Mouse (Mus musculus) stomach, postnatal 0 days (tissue): ENCODE measurements around the gene Ppp1r16b. TPM values are rescaled to one million over a fixed set of nuclear protein-coding genes. Genes with fewer than 3 reads are reported as not detected.
A peak's percentile ranks its signal among the peaks of the same experiment; 100 is the strongest.

ENCODE experiments used
- ATAC-seq: fragments of 200-750 bp; cut with Nextera tagmentation; 2 replicates; pipeline ENCODE4 v1.8.0; 2017; ENCODE audit not compliant: low FRiP score, low TSS enrichment
- DNase-seq: peaks from one replicate; pipeline ENCODE4 v3.0.0-alpha.2; 2016; ENCODE audit warnings: low spot score
- H3K27ac ChIP-seq: fragments of 300-500 bp; sonication (generic); replicated peaks from 2 replicates; pipeline ENCODE4 v1.5.1; 2014; ENCODE audit warnings: mild to moderate bottlenecking, control low read depth
- H3K27me3 ChIP-seq: fragments of 300-500 bp; sonication (generic); 2 replicates; pipeline ENCODE4 v1.6.1; 2014; ENCODE audit warnings: low read length; ENCODE audit not compliant: control insufficient read depth, insufficient read depth
- H3K36me3 ChIP-seq: fragments of 300-500 bp; sonication (generic); 2 replicates; pipeline ENCODE4 v1.6.1; 2014; ENCODE audit warnings: low read length, mixed read lengths; ENCODE audit not compliant: control insufficient read depth, insufficient read depth
- H3K4me1 ChIP-seq: fragments of 300-500 bp; sonication (generic); replicated peaks from 2 replicates; pipeline ENCODE4 v1.6.1; 2014; ENCODE audit warnings: antibody characterized with exemption; ENCODE audit not compliant: control insufficient read depth, insufficient read depth
- H3K4me2 ChIP-seq: fragments of 300-500 bp; sonication (generic); replicated peaks from 2 replicates; pipeline ENCODE4 v1.6.1; 2014; ENCODE audit warnings: low read depth, mild to moderate bottlenecking, control low read depth, moderate library complexity
- H3K4me3 ChIP-seq: fragments of 300-500 bp; sonication (generic); 2 replicates; pipeline ENCODE4 v1.5.1; 2014; ENCODE audit warnings: low read depth, low read length, control low read depth
- H3K9ac ChIP-seq: fragments of 300-500 bp; sonication (generic); 2 replicates; pipeline ENCODE4 v1.6.1; 2014; ENCODE audit warnings: mild to moderate bottlenecking, low read length, control low read depth, mixed read lengths
- H3K9me3 ChIP-seq: fragments of 300-500 bp; sonication (generic); 2 replicates; pipeline ENCODE4 v1.6.1; 2016; ENCODE audit warnings: low read length; ENCODE audit not compliant: control insufficient read depth
- CTCF ChIP-seq: IDR thresholded peaks from 2 replicates; pipeline ENCODE4 v1.5.1; 2016; ENCODE audit warnings: antibody characterized with exemption, low read depth, mild to moderate bottlenecking, moderate library complexity
- EP300 ChIP-seq: optimal IDR thresholded peaks from 2 replicates; pipeline ENCODE3; 2016; ENCODE audit warnings: antibody characterized with exemption
- WGBS: fragments of 180-500 bp; shearing (Covaris S2); extraction: QIAGEN DNeasy Blood & Tissue Kit; methylation state at CpG from one replicate; pipeline ENCODE4 v1.1.7; 2014; 5-methylcytosine and 5-hydroxymethylcytosine counted together
- polyA plus RNA-seq: library from polyadenylated mRNA; unstranded; fragments of >200 nt; fragmentation: Nextera tagmentation; extraction: Ambion mirVana; gene quantifications from 2 replicates; pipeline ENCODE4 v1.2.1, GENCODE M21; 2015

Ppp1r16b gene
- polyA plus RNA-seq, 1 experiment from 2014 or later: 2.1 TPM

DNA sequence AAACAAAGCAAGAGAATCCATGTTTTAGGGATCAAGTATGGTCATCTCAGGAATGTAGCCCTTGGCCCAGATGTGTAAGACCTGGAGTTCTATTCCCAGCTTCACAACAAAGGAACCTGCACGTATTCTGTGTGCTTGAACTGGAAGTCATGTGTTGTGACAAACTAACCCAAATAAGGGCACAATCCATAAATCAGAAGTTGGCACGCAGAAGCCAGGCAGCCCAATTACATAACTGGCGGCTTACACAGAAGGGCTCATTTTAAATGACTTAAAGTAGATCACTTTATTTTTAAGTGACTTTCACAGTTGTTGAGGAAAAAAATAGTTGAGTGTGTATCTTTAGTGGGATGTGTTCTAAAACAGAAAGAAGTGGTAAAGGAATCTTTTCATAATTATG is 21.4 kb upstream of the Ppp1r16b start:
- TF ChIP-seq EP300 (no peak), CTCF (no peak)
- WGBS: 66% methylated on average over 3 of the region's 3 CpGs
- no peak overlapping the region for H3K27ac ChIP-seq

DNA sequence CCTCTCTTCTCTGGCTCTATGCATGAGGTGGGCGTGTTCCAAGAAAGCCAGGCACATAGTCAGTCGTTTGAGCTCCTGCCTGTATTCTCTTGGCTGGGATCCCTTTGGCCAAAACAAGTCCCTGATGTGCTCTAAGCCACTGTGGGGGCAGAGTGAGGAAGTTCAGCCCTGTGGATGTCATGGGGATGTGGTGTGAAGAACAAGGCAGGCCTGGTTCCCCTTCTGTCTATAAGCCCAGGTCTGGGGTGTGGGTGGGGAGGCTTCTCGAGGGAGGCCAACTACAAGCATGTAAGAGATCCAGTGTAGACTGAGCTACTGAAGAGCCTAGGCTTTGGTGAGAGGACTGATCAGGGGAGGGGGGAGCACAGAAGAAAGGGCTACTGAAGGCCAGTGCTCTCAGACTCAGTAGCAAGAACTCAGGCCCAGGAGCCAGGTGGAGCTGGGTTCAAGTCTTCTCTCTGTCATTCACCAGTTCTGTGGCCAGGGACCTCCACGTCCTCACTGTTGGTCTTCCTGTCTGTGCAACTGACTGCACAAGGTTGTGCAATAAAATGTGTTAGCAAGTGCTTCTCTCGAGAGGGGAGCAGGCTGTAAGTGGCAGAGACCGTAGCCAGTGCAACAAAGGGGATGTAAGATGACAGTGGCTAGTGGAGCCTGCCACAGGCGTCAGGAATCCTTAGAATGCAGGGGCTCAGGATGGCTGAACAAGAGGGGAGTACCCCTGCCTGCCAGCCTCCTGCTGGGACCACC is 13.9 kb upstream of the Ppp1r16b start:
- Histone ChIP-seq H3K4me3 (no peak overlapping the region), H3K36me3 (no peaks in the 10 kb centered on the region), H3K27ac (no peak overlapping the region), H3K9ac (no peak overlapping the region), H3K9me3 (no peaks in the 10 kb centered on the region), H3K4me2 (no peak overlapping the region), H3K27me3 (no peaks in the 10 kb centered on the region), H3K4me1 (no peaks in the 10 kb centered on the region)
- ATAC-seq (no peak), DNase-seq (no peak)
- TF ChIP-seq EP300 (no peak), CTCF (no peak)
- 56% methylated on average over 7 of the region's 7 CpGs for WGBS

More for the DNA sequence above, 21.4 kb upstream of the Ppp1r16b start:
- no peak for ATAC-seq
- peaks cover 9% of the 10 kb centered on the region for H3K36me3 ChIP-seq
- no peak overlapping the region for H3K9ac ChIP-seq
- no peak overlapping the region for H3K4me2 ChIP-seq
- H3K4me1 ChIP-seq: no peaks in the 10 kb centered on the region
- H3K9me3 ChIP-seq: no peaks in the 10 kb centered on the region
- no peak for DNase-seq
- H3K4me3 ChIP-seq: no peak overlapping the region
- H3K27me3 ChIP-seq: no peaks in the 10 kb centered on the region

DNA sequence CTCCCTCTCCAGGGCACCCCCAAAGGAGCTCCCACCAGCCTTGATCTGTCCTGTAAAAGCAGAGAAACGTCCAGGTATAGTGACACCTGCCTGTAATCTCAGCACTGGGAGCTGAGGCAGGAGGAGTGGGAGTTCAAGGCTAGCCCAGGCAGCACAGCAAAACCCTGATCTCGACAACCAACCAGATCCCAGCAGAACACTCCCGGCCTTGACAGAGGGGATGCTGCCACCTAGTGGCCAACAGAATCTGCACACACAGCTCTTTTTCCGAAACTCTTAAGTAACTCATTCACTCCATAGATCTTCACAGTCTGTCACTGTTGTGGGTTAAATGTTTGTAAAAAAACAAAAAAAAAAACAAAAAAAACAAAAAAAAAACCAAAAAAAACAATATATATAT is 12.2 kb upstream of the Ppp1r16b start:
- H3K9me3 ChIP-seq: no peaks in the 10 kb centered on the region

DNA sequence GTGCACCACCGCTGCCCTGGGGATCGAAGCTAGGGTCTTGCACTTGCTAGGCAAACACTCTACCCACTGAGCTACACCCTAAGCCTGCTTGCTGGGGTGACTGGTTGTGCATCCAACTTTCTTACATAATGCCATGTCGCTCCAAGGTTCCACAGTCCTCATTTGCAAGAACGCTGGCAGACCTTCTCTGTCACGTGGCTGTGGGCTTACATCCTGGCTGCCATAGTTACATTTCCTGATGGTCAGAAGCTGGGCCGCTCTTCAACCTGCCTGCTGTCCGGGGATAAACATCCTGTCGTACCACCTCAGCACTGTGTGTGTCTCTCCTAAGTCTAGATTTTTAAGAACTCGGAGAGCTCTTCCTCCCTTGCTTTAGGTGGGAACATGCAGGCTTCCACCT is 10.5 kb upstream of the Ppp1r16b start:
- Histone ChIP-seq H3K27ac (no peak overlapping the region), H3K4me3 (no peak overlapping the region), H3K4me2 (no peak overlapping the region), H3K9me3 (no peaks in the 10 kb centered on the region), H3K4me1 (no peaks in the 10 kb centered on the region), H3K9ac (no peak overlapping the region), H3K36me3 (no peaks in the 10 kb centered on the region), H3K27me3 (no peaks in the 10 kb centered on the region)
- ATAC-seq (no peak), DNase-seq (no peak)
- TF ChIP-seq CTCF (no peak), EP300 (no peak)
- WGBS: 66% methylated on average over 9 of the region's 9 CpGs

More for the DNA sequence above, 12.2 kb upstream of the Ppp1r16b start:
- no peak overlapping the region for H3K9ac ChIP-seq
- H3K36me3 ChIP-seq: no peaks in the 10 kb centered on the region
- H3K4me1 ChIP-seq: no peaks in the 10 kb centered on the region
- ATAC-seq (peak; percentile 50), DNase-seq (peak; percentile 73)
- no peak overlapping the region for H3K27ac ChIP-seq
- no peak overlapping the region for H3K4me2 ChIP-seq
- no peak overlapping the region for H3K4me3 ChIP-seq
- no peaks in the 10 kb centered on the region for H3K27me3 ChIP-seq
- 8% methylated on average over 4 of the region's 4 CpGs for WGBS
- TF ChIP-seq EP300 (no peak), CTCF (peak; percentile 92)

DNA sequence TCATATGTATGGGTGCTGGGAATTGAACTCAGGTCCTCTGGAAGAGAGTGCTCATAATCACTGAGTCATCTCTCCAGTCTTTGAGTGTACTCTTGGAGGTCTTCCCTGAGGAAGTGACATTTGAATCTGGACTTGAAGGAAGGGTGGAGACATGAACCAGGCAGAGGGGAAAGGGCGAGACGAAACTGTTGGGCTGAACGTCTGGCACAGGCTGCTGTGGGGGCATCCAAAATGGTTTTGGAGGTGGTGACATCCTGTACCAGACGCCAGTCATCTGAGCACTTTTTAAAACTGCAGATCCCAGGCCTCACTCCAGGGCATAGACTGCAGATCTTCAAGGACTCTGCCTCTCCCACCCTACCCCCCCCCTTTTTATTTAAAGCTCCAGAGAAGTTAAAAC is 9.4 kb upstream of the Ppp1r16b start:
- no peaks in the 10 kb centered on the region for H3K4me1 ChIP-seq
- H3K4me3 ChIP-seq: no peak overlapping the region
- H3K27ac ChIP-seq: no peak overlapping the region
- DNase-seq (no peak), ATAC-seq (no peak)
- H3K36me3 ChIP-seq: no peaks in the 10 kb centered on the region
- WGBS: 82% methylated on average over 4 of the region's 4 CpGs
- no peak overlapping the region for H3K9ac ChIP-seq
- TF ChIP-seq EP300: no peak
- TF ChIP-seq CTCF: no peak
- H3K9me3 ChIP-seq: no peaks in the 10 kb centered on the region
- no peak overlapping the region for H3K4me2 ChIP-seq
- H3K27me3 ChIP-seq: no peaks in the 10 kb centered on the region

DNA sequence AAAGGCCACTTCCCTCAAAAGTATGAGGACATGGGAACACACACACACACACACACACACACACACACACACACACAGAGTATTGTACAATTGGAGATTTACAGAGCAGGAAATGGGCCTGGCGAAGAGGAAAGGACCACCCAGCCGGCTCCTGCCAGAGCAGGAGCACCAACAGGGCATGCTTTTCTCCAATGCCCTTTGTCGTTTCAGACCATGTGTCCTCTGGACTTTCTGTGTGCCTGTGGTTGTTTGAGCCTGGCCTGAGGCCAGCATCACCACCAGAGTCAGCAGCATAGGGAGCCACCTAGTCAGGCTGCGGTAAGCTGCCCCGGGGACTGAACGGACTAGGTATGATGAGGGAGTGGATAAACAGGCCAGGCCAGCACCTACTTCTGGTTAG is 6.4 kb upstream of the Ppp1r16b start:
- H3K27me3 ChIP-seq: no peaks in the 10 kb centered on the region
- WGBS: 25% methylated on average over 6 of the region's 6 CpGs
- H3K36me3 ChIP-seq: no peaks in the 10 kb centered on the region
- no peak overlapping the region for H3K9ac ChIP-seq
- no peak for TF ChIP-seq EP300
- TF ChIP-seq CTCF: no peak
- 0 out of 2 replicates have a peak overlapping the region, but pooled peaks have one; percentile 30 for H3K27ac ChIP-seq
- DNase-seq (peak; percentile 69), ATAC-seq (peak; percentile 83)
- H3K4me2 ChIP-seq: no peak overlapping the region
- no peak overlapping the region for H3K4me3 ChIP-seq
- no peaks in the 10 kb centered on the region for H3K4me1 ChIP-seq
- no peaks in the 10 kb centered on the region for H3K9me3 ChIP-seq
